Mouse (Mus musculus) adrenal gland, adult 18-20 months (tissue): Measurements from ENCODE around the gene Atrip. TPM values are rescaled to one million over a fixed set of nuclear protein-coding genes. Genes with fewer than 3 reads are reported as not detected.
A peak's percentile ranks its signal among the peaks of the same experiment; 100 is the strongest.

Source experiments
- DNase-seq, 2 experiments: peaks; one replicate each; pipeline ENCODE4 v3.0.0; 2021 to 2022; ENCODE audit warnings: low spot score in 2 of 2
- total RNA-seq, 2 experiments: library from RNA; stranded (reverse); gene quantifications; 1 replicate in 1 of 2; 2 replicates in 1 of 2; pipeline ENCODE4 v1.2.3; 2021

The Atrip gene
- total RNA-seq, 2 experiments from 2014 or later, result 14.7 to 15.2 TPM

DNA sequence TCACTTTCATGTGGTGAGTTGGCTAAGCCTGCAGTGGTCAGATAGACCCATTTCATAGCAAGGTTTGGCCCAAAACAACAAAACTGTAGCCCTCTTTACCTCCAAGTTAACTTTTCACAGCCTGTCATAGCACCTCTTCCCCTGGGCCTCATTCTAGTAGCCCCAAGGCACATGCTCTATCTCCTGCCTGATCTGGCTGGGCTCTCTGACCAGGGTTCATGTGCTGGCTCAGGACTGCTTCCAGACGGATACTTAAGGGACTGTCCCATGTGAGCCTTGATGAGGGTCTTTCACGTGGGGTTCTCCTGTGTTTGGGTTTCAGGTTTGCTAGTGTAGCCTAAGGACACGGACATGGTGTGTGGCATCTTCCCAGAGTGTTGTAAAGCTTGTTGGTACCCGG lies 34.2 kb downstream of the Atrip start:
- no peak for DNase-seq

- DNase-seq, result peak; percentile 46 to 53
Measured at GRCm38 (mm10) chr9:109038901-109039364, 35.0 kb downstream of the Atrip start.

DNA sequence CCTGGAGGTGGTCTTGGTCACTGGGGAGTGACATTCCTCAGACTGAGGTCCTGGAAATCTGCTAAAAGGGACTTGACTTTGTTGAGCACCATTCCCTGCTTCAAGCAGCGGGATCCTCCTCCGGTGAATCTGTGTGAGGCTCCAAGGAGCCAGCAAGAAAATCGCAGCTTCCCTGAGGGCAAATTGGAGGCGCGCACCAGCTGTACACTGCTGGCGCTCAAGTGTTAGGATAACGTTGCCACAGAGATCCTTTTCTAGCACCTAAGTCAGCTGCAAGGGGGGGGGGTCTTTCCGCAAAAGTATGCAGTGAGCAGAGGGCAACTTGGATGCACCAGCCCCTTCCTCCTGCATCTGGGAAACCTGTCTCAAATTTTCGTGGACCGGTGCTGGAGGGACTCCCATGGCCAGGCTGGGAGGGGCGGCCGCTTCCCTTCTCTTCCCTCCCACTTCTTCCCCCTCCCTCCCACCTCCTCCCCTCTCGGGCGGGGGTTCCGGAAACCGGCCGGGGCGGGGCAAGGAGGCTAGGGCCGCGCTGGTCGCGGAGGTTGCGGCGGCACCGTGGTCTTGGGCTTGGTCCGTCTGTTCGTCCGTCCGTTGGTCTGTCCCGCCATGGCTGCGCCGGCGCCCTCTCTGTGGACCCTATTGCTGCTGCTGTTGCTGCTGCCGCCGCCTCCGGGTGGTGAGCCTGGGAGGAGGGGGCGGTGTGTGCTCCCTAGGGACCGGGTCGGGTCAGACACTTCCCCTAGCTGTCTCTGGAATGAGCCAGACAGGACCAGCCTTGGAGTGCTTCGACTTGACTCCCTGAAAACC lies 35.6 kb downstream of the Atrip start, which contains the start of gene Shisa5:
Gene Shisa5 (plus strand): TSS at position 480 of the 810 bp plus-strand sequence.
- DNase-seq, result peak; percentile 81 to 89

DNA sequence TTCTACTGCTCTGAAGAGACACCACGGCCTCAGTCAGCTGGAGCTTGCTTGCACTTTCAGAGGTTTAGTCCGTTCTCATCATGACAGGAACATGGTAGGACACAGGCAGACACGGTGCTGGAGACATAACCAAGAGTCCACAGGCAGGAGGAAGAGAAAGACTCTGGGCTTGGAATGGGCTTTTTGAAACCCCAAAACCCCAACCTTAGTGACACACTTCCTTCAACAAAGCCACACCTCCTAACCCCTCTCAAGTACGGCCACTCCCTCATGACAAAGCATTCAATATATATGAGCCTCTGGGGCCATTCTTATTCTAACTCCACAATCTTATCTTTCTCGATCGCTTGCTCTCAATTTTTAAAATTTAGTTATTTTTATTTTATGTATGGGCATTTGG lies 41.5 kb downstream of the Atrip start:
- no peak for DNase-seq

GRCm38 (mm10) chr9:109031686-109032085 lies 42.2 kb downstream of the Atrip start:
- DNase-seq, result no peak

GRCm38 (mm10) chr9:109031001-109031400 lies 42.9 kb downstream of the Atrip start:
- DNase-seq, result no peak

- no peak for DNase-seq
Measured at GRCm38 (mm10) chr9:109030312-109030711, 43.6 kb downstream of the Atrip start.

GRCm38 (mm10) chr9:109028919-109029318 lies 45.0 kb downstream of the Atrip start:
- no peak for DNase-seq

- DNase-seq, result no peak
Measured at GRCm38 (mm10) chr9:109028421-109028820, 45.5 kb downstream of the Atrip start.

DNA sequence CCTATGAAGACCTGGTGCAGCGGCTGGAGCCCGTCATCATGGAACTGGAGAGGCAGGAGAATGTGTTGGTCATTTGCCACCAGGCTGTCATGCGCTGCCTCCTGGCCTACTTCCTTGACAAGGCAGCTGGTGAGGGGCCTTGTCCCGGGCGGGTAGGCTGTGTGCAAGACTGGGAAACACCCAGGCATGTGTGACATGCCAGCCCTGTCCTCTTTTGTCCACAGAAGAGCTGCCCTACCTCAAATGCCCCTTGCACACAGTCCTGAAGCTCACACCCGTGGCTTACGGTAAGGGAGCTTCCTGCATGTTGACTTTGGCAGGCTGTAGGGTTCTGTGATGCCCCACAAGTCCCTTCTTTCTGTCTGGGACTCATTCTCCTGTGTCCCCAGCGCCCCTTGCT lies 46.4 kb downstream of the Atrip start:
- no peak for DNase-seq

DNA sequence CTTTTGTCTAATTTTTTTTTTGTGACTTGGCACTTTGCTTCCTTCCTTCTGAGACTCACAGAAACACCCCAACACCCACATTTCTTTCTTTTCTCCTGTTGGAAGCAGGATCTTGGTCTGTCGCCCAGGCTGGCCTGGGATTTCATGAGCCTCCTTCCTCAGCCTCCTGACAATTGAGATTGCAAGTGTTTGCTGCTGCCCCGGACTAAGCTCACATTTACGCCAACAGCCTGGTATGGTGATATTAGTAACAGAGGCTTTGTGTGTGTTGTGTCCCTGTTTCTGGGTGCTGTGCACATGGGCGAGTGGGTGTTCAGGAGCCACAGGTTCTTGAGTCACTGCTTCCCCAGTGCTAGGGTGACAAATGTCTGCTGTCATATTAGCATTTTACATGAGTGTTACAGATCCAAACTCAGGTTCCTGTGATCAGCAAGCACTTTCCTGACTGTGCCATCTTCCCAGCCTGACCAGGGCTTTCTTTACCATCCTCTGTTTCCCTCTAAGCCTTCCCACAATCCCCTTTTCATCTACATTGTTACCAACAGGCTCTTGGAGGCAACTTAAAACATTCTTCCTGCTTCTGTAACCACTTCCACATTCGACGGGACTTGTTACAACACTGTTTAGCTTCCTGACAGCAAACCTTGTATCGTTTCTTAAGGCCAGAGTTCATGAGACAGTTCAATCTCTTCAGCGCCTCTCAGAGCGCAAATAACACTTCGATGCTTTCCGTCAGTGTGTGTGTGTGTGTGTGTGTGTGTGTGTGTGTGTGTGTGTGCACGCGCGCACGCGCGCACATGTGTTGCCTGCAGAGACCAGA lies 50.8 kb downstream of the Atrip start:
- no peak for DNase-seq

DNA sequence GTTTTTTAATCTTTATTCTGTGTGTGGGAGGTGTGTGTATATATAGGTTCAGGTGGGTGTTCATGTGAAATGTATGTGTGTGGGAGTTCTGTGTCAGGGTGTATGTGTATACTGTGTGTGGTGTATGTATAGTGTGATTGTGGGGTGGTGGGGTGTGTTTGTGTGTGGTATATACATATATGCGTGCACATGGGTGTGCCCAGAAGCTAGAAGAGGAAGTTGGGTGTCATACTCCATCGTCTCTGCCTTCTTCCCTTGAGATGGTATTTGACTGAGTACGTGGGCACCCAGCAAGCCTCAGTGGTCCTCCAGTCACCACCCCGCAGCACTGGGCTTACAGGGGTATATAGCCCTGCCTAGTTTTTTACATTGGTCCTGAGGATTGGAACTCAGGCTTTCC lies 52.5 kb downstream of the Atrip start:
- no peak for DNase-seq

GRCm38 (mm10) chr9:109016973-109017604 lies 56.8 kb downstream of the Atrip start:
- DNase-seq, result no peak

GRCm38 (mm10) chr9:109015397-109015796 lies 58.5 kb downstream of the Atrip start:
- DNase-seq, result no peak

- DNase-seq, result no peak
Measured at GRCm38 (mm10) chr9:109010316-109010690, 63.6 kb downstream of the Atrip start.

DNA sequence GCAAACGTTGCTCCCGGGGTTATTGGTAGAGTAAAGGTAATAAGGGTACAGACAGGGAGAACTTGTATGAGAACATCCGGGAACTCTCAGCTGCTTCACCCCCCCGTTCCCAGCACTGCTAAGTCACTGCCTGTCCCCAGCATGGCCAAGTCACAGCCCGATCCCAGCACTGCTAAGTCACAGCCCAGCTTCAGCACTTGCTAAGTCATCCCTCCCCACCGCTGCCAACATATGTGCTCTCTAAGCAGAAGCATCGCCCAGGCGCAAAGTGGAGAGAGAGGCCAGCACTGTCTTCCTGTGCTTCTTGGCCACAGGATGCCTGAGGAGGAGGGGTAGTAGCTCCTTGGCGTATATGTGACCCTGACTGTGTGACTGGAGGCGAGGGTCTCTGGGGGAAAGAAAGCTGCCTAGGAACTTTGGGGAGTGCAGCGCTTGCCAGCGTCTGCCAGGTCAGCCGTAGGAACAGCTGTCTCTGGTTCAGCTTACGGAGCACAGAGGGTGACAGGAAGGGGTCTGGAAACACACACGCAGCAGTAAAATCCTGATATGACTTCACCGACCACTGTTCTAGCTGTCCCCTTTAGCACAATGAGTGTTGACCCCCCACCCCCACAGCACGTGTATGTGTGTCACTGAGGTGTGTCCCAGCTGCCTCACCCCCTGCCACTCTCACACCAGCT lies 64.1 kb downstream of the Atrip start:
- DNase-seq, result no peak

DNA sequence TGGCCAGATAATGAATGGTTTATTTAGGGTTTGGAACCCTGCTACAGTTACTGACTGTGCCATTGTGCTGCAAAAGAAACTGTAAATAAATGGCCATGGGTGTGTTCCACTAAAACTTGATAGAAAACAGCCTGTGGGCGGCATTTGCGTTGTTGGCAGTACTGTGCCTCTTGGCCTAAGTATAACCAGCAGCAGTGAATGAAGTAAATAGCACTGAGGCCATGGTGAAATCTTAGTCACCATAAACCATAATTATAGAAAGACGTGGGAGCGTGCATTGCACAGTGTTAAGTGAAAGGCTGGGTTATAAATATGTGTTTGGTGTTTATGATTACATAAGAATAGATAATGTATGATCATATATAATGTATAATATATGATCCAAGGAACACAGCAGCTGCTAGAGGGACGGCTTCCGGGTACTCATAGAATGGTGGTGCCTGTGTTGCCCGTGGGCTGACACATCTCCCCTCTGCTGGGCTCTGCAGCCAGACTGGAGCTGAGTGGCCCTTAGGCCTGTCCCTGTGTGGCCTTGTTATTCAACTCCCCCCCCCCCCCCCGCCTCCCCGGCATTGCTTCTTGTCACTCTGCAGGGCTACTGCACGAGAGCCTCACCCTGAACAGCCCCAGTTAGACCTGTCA lies 64.8 kb downstream of the Atrip start:
- DNase-seq, result no peak

DNA sequence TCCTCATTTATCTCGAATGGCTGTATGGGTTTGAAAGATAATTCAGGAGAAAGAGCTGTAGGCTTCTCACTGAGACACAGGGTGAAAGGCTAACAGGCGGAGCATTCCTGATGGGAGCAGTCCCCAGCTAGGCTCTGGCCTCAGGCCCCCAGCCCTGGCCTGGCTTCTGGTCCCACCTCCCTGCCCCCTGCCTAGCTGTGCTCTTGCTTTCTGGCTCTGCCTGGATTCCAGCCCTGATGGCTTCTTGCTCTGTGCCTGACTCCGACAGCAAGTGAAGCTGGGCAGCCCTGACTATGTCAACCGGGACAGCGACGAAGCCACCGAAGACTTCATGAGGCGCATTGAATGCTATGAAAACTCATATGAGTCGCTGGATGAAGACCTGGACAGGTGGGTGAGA lies 65.8 kb downstream of the Atrip start:
- no peak for DNase-seq
